Mouse (Mus musculus) ES-E14 (cell line): ENCODE measurements around the gene Ffar1. TPM values are rescaled to one million over a fixed set of nuclear protein-coding genes. Genes with fewer than 3 reads are reported as not detected.

Source experiments
- DNase-seq: peaks from one replicate; pipeline ENCODE4 v3.0.0-alpha.2; 2013; ENCODE audit warnings: low read depth, low spot score
- H3K27ac ChIP-seq: 2 replicates; pipeline ENCODE4 v1.5.1; 2012; ENCODE audit warnings: low read depth, mild to moderate bottlenecking, low read length, moderate library complexity, mixed read lengths; ENCODE audit not compliant: poor library complexity, insufficient read depth, severe bottlenecking
- H3K36me3 ChIP-seq: 2 replicates; pipeline ENCODE4 v1.6.1; 2012; ENCODE audit warnings: mild to moderate bottlenecking, low read length, moderate library complexity, mixed read lengths; ENCODE audit not compliant: control insufficient read depth, poor library complexity, insufficient read depth, severe bottlenecking
- H3K4me1 ChIP-seq, 2 experiments: fragments of 150-350 bp in 1 of 2; sonication (generic) in 1 of 2; 2 replicates each; pipeline ENCODE4 v1.6.1; 2012; ENCODE audit warnings: low read length in 2 of 2, mild to moderate bottlenecking in 1 of 2, mixed read lengths in 1 of 2; ENCODE audit not compliant: control insufficient read depth in 2 of 2, insufficient read depth in 2 of 2, poor library complexity in 1 of 2
- H3K4me3 ChIP-seq, 2 experiments: fragments of 150-350 bp in 1 of 2; sonication (generic) in 1 of 2; 2 replicates each; pipeline ENCODE4 v1.5.1; 2012; ENCODE audit warnings: low read length in 2 of 2, low read depth in 1 of 2, mild to moderate bottlenecking in 1 of 2, mixed read lengths in 1 of 2; ENCODE audit not compliant: insufficient read depth in 1 of 2, poor library complexity in 1 of 2, severe bottlenecking in 1 of 2
- H3K9ac ChIP-seq: 2 replicates; pipeline ENCODE4 v1.6.1; 2012; ENCODE audit warnings: low read depth, mild to moderate bottlenecking, low read length, mixed read lengths; ENCODE audit not compliant: poor library complexity, insufficient read depth, severe bottlenecking
- H3K9me3 ChIP-seq: fragments of 150-350 bp; sonication (generic); 2 replicates; pipeline ENCODE4 v1.6.1; 2012; ENCODE audit warnings: low read depth, mild to moderate bottlenecking, low read length; ENCODE audit not compliant: control insufficient read depth, insufficient read depth
- CHD2 ChIP-seq: IDR thresholded peaks from 2 replicates; pipeline ENCODE4 v1.6.1; 2014; ENCODE audit warnings: mild to moderate bottlenecking, low read depth, low read length, inconsistent platforms
- HCFC1 ChIP-seq: IDR thresholded peaks from 2 replicates; pipeline ENCODE4 v1.6.1; 2012; ENCODE audit warnings: low read length, inconsistent platforms, borderline replicate concordance; ENCODE audit not compliant: insufficient read depth
- MAFK ChIP-seq: IDR thresholded peaks from 2 replicates; pipeline ENCODE4 v1.6.1; 2014; ENCODE audit warnings: mild to moderate bottlenecking, low read depth, low read length, inconsistent platforms; ENCODE audit not compliant: insufficient read depth
- ZC3H11A ChIP-seq: IDR thresholded peaks from 2 replicates; pipeline ENCODE4 v1.6.1; 2012; ENCODE audit warnings: low read depth, mild to moderate bottlenecking, inconsistent platforms, low read length, borderline replicate concordance
- ZNF384 ChIP-seq: IDR thresholded peaks from 2 replicates; pipeline ENCODE4 v1.6.1; 2012; ENCODE audit warnings: low read depth, low read length, inconsistent platforms
- in situ Hi-C, 2 experiments: fragments of 600-800 bp; cut with MboI; formaldehyde crosslinking; loops; one replicate each; pipeline ENCODE4 v1.15.1; 2025; ENCODE audit warnings: low sequenced_read_pairs in 2 of 2, inconsistent platforms in 1 of 2; ENCODE audit not compliant: unreplicated experiment in 2 of 2
- total RNA-seq: library from RNA; depleted of rRNA; stranded (reverse); fragments of 300-350 nt; gene quantifications from 2 replicates; pipeline ENCODE4 v1.2.3, GENCODE M21; 2012

Gene Ffar1
- total RNA-seq, 1 experiment, result 0.04 TPM

DNA sequence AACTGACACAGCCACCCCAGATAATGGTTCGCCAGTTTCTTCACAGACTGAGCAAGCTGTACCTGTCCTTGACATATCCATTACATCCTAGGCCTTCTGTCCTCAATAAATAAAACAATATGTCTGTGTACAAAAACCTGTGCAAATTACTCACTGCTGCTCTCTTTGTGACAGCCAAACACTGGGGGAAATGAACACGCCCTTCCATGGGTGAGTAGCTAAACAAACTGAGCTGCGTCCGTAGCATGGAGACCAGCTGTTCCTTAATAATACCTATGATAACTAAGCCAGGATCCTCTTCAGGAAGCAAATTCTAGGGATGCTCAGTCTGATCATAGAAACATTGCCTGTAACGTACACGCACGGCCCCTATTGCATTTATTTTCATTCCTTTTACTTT, 27.4 kb upstream of the Ffar1 start:
- Histone ChIP-seq H3K4me3 (no peak overlapping the region), H3K36me3 (no peaks in the 10 kb centered on the region), H3K4me1 (peaks cover 0 to 7% of the 10 kb centered on the region in 2 experiments; a peak in 1 of 4 replicates), H3K9me3 (no peaks in the 10 kb centered on the region), H3K9ac (no peak overlapping the region), H3K27ac (no peak overlapping the region)
- in situ Hi-C loops, result no loop called here
- no peak for TF ChIP-seq HCFC1
- TF ChIP-seq CHD2, result no peak
- DNase-seq, result no peak

DNA sequence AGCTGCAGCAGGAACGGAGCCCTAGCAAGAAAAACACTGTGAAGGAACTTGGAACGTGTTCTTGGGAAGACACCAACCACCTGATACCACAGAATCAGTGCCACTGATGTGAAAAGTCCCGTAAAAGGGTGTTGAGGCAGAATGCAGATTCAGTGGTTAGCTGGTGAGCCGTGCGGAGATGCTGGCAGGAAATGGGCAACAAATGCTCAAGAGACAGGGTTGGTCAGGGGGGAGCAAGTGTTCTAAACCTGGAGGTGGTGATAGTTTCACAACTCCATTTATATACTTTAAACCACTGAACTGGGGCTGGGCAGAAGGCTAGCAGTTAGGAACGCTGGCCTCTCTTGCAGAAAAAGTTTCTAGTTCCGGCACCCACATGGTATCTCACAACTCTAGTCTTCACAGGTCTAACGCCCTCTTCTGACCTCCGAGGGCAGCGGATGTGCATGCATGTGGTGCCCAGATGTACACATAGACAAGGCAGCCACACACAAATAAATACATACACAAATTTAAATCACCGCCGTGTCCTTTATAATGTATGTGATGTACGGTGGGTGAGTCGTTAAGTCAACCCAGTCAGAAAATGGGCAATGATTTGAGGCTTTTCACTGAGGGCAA, 26.3 kb upstream of the Ffar1 start:
- DNase-seq, result no peak
- no peaks in the 10 kb centered on the region for H3K36me3 ChIP-seq
- in situ Hi-C loops, result no loop called here
- H3K4me1 ChIP-seq, result peaks cover 0 to 5% of the 10 kb centered on the region in 2 experiments; a peak in 1 of 4 replicates
- no peaks in the 10 kb centered on the region for H3K9me3 ChIP-seq
- TF ChIP-seq HCFC1, result no peak
- no peak for TF ChIP-seq ZC3H11A
- no peak for TF ChIP-seq CHD2
- no peak for TF ChIP-seq MAFK
- no peak for TF ChIP-seq ZNF384
- no peak overlapping the region for H3K4me3 ChIP-seq
- no peak overlapping the region for H3K27ac ChIP-seq
- H3K9ac ChIP-seq, result no peak overlapping the region

DNA sequence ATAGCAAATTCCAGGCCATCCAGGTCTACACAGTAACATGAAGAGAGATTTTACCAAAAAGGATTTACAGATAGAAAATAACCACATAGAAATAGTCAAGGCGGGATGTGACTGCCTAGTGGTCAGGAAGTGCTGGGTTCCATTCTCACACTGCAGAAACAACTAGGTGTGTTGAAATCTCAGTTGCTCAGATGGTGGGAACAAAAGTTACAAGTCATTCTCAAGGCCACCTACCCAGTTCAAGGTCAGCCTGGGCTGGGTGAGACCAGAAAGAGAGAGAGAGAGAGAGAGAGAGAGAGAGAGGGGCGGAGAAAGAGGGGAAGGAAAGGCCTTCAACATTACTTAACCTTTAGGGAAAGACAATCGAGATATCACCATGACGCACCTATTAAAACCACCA, 25.5 kb upstream of the Ffar1 start:
- TF ChIP-seq ZNF384 (no peak), CHD2 (no peak), ZC3H11A (no peak), HCFC1 (no peak), MAFK (no peak)
- in situ Hi-C loops, result no loop called here
- no peak overlapping the region for H3K27ac ChIP-seq
- H3K4me1 ChIP-seq, result no peaks in the 10 kb centered on the region; a peak in 1 of 4 replicates
- no peaks in the 10 kb centered on the region for H3K36me3 ChIP-seq
- no peak for DNase-seq
- H3K4me3 ChIP-seq, result no peak overlapping the region
- no peaks in the 10 kb centered on the region for H3K9me3 ChIP-seq
- H3K9ac ChIP-seq, result no peak overlapping the region

DNA sequence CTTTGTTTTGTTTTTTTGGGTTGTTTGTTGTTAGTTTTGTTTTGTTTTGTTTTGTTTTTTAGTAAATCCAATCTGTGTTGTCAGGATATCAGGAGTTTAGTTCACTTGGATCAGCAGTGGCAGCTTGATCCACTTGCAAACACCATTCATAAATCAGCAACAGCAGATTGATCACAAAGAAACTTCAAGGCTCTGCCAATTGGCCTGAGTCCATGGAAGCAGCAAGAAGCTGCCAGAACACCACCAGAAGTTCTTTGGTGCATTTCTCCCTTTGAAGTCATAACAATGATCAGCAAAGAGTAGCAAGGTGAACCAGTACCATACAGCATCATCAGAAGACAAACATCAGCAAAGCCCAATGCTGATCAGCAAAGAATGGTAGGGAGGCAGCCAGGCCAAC, 22.7 kb upstream of the Ffar1 start:
- Histone ChIP-seq H3K4me3 (no peak overlapping the region), H3K9me3 (no peaks in the 10 kb centered on the region), H3K4me1 (no peaks in the 10 kb centered on the region; a peak in 1 of 4 replicates), H3K9ac (no peak overlapping the region), H3K27ac (no peak overlapping the region), H3K36me3 (no peaks in the 10 kb centered on the region)
- TF ChIP-seq HCFC1 (no peak), MAFK (no peak), CHD2 (no peak), ZNF384 (no peak), ZC3H11A (no peak)
- no peak for DNase-seq
- in situ Hi-C loops, result no loop called here

DNA sequence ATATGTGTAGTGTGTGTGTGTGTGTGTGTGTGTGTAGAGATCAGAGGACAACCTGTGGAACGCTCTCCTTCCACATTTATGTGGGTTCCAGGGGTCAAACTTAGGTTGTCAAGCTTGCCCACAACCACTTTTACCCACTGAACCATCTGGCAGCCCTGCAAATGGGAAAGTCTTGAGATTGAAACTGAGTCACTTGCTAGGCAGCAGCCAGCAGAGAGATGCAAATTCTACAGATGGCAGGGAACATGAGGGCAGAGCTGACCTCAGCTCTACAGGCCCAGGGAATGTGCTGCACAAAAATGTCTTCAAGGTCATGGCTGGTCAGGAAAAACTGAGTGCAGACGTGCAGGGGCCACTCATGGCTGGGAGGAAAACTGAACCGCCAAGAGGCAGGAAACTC, 20.0 kb upstream of the Ffar1 start:
- H3K9ac ChIP-seq, result no peak overlapping the region
- peaks cover 0 to 2% of the 10 kb centered on the region in 2 experiments; a peak in 1 of 4 replicates for H3K4me1 ChIP-seq
- in situ Hi-C loops, result no loop called here
- H3K27ac ChIP-seq, result no peak overlapping the region
- DNase-seq, result no peak
- H3K4me3 ChIP-seq, result no peak overlapping the region
- no peaks in the 10 kb centered on the region for H3K36me3 ChIP-seq
- TF ChIP-seq HCFC1 (no peak), MAFK (no peak), ZNF384 (no peak), CHD2 (no peak), ZC3H11A (no peak)
- no peaks in the 10 kb centered on the region for H3K9me3 ChIP-seq
